Mouse (Mus musculus) limb, embryonic 12.5 days (tissue): ENCODE data around the gene Sprtn. TPM values are rescaled to one million over a fixed set of nuclear protein-coding genes. Genes with fewer than 3 reads are reported as not detected.

Experiments
- ATAC-seq: fragments of 200-750 bp; cut with Nextera tagmentation; 2 replicates; pipeline ENCODE4 v1.8.0; 2017; ENCODE audit warnings: low read depth, moderate TSS enrichment; ENCODE audit not compliant: insufficient number of reproducible peaks, insufficient read depth, low FRiP score, low TSS enrichment
- H3K27ac ChIP-seq: fragments of 300-500 bp; sonication (generic); 2 replicates; pipeline ENCODE4 v1.5.1; 2016; ENCODE audit warnings: mild to moderate bottlenecking, moderate library complexity
- H3K27me3 ChIP-seq: fragments of 300-500 bp; sonication (generic); 2 replicates; pipeline ENCODE4 v1.6.1; 2016; ENCODE audit warnings: mild to moderate bottlenecking, moderate library complexity
- H3K36me3 ChIP-seq: fragments of 300-500 bp; sonication (generic); 2 replicates; pipeline ENCODE4 v1.6.1; 2016; ENCODE audit warnings: mild to moderate bottlenecking, moderate library complexity
- H3K4me1 ChIP-seq: fragments of 300-500 bp; sonication (generic); replicated peaks from 2 replicates; pipeline ENCODE4 v1.6.1; 2016
- H3K4me2 ChIP-seq: fragments of 300-500 bp; sonication (generic); 2 replicates; pipeline ENCODE4 v1.6.1; 2016; ENCODE audit warnings: mild to moderate bottlenecking, moderate library complexity
- H3K4me3 ChIP-seq: fragments of 300-500 bp; sonication (generic); replicated peaks from 2 replicates; pipeline ENCODE4 v1.5.1; 2016; ENCODE audit warnings: mild to moderate bottlenecking
- H3K9ac ChIP-seq: fragments of 300-500 bp; sonication (generic); replicated peaks from 2 replicates; pipeline ENCODE4 v1.6.1; 2016; ENCODE audit warnings: mild to moderate bottlenecking, moderate library complexity
- H3K9me3 ChIP-seq: fragments of 300-500 bp; sonication (generic); 2 replicates; pipeline ENCODE4 v1.6.1; 2016; ENCODE audit warnings: mild to moderate bottlenecking, moderate library complexity
- WGBS: fragments of 180-500 bp; shearing (Covaris S2); methylation state at CpG from one replicate; pipeline ENCODE4 v1.1.7; 2016; 5-methylcytosine and 5-hydroxymethylcytosine counted together
- polyA plus RNA-seq: library from polyadenylated mRNA; unstranded; fragments of >200 nt; fragmentation: Nextera tagmentation; extraction: Ambion mirVana; gene quantifications from 2 replicates; pipeline ENCODE4 v1.2.1, GENCODE M21; 2016

Sprtn gene
- polyA plus RNA-seq, 1 experiment from 2014 or later, result 9.9 TPM

- Histone ChIP-seq H3K4me1 (peaks cover 38% of the 10 kb centered on the region), H3K4me3 (peak overlapping the region; percentile 85), H3K9ac (peak overlapping the region; percentile 94), H3K9me3 (no peaks in the 10 kb centered on the region), H3K4me2 (peak overlapping the region; percentile 86), H3K36me3 (0 out of 2 replicates have a peak, but pooled peaks cover 10% of the 10 kb centered on the region), H3K27ac (peak overlapping the region; percentile 95), H3K27me3 (no peaks in the 10 kb centered on the region)
- peak; percentile 34 for ATAC-seq
- WGBS, result under 1% methylated on average over 56 of the region's 62 CpGs
Observed at GRCm38 (mm10) chr8:124948733-124949111, 51.0 kb downstream of the Sprtn start.

DNA sequence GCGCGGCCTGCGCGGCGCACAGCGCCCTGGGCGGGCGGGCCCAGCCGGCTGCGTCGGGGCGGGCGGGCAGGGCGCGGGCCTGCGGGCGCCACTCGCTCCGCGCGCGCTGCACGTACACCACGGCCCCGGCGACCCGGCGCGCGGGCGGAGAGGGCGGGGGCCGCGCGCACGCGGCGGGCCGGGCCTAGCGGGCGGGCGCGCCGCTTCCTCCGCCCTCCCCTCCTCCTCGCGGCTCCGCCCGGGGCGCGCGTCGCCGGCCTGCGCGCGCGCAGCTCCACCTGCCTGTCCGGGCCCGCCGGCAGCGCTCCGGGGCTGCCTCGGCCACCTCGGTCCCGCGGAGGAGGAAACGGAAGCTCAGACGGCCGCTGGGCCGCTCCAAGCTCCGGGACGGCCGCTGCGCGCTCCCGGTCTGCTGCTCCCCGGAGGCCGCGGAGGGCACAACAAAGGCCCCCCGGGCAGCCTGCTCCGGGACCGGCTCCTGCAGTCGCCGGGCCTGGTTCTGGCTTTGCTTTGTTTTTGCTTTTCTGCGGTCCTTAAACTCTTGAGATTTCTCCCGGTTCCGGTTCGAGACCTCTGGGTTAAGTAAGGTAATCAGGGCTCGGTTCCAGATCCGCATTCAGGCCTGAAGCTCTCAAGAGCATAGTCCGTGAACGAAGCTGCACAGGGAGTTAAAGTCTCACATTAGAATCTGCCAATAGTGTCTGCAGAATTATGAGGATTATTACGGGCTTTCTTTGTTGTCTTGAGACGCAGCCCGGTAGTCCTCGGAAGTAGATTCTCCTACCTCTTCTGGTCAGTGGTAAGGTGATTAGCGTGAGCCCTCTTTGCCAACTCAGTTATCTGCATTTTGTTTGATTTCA, 51.8 kb downstream of the Sprtn start, which contains the start of gene Egln1:
Gene Egln1 (minus strand): TSS at position 116 of the 860 bp plus-strand sequence.
- H3K27ac ChIP-seq, result peak within 1 kb of the TSS; percentile 96
- no peaks in the 10 kb centered on the region for H3K27me3 ChIP-seq
- H3K9me3 ChIP-seq, result no peaks in the 10 kb centered on the region
- ATAC-seq, result peak; percentile 84
- under 1% methylated on average over 33 of the region's 98 CpGs for WGBS
- H3K4me3 ChIP-seq, result peak within 1 kb of the TSS; percentile 85
- peaks cover 38% of the 10 kb centered on the region for H3K4me1 ChIP-seq
- H3K9ac ChIP-seq, result peak within 1 kb of the TSS; percentile 94
- H3K4me2 ChIP-seq, result peak within 1 kb of the TSS; percentile 86
- H3K36me3 ChIP-seq, result 0 out of 2 replicates have a peak, but pooled peaks cover 9% of the 10 kb centered on the region

DNA sequence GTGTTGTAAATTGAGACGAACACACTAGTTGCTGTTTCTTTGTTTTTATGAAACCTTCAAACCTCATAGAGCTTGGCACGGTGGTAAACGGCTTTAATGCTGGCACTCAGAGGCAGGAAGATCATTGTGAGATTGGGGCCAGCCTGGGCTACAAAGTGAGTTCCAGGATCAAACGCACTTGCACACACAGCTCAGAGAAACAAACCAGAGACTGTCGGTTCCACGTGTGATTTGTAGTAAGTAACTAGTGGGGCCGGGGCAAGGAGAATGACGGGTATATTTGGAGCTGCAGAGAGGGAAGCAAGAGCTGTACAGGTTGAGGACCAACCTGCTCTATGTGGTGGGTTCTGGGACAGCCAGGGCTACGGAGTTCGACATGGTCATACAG, 52.4 kb downstream of the Sprtn start:
- H3K9me3 ChIP-seq, result no peaks in the 10 kb centered on the region
- peak overlapping the region; percentile 96 for H3K27ac ChIP-seq
- H3K4me2 ChIP-seq, result peak overlapping the region; percentile 57
- whole genome bisulfite sequencing, result 31% methylated on average over 10 of the region's 10 CpGs
- peaks cover 33% of the 10 kb centered on the region for H3K4me1 ChIP-seq
- H3K27me3 ChIP-seq, result no peaks in the 10 kb centered on the region
- H3K4me3 ChIP-seq, result peak overlapping the region; percentile 85
- H3K36me3 ChIP-seq, result 0 out of 2 replicates have a peak, but pooled peaks cover 3% of the 10 kb centered on the region
- no peak for ATAC-seq
- peak overlapping the region; percentile 94 for H3K9ac ChIP-seq

GRCm38 (mm10) chr8:124950865-124951264, 53.2 kb downstream of the Sprtn start:
- Histone ChIP-seq H3K36me3 (no peaks in the 10 kb centered on the region), H3K9ac (peak overlapping the region; percentile 5; the same call in 1 of the 2 replicates), H3K9me3 (no peaks in the 10 kb centered on the region), H3K4me2 (peak overlapping the region; percentile 57), H3K27ac (no peak overlapping the region), H3K27me3 (no peaks in the 10 kb centered on the region), H3K4me1 (peaks cover 25% of the 10 kb centered on the region), H3K4me3 (peak overlapping the region; percentile 85; the same call in 1 of the 2 replicates)
- WGBS, result 76% methylated on average over 2 of the region's 2 CpGs
- ATAC-seq, result no peak

DNA sequence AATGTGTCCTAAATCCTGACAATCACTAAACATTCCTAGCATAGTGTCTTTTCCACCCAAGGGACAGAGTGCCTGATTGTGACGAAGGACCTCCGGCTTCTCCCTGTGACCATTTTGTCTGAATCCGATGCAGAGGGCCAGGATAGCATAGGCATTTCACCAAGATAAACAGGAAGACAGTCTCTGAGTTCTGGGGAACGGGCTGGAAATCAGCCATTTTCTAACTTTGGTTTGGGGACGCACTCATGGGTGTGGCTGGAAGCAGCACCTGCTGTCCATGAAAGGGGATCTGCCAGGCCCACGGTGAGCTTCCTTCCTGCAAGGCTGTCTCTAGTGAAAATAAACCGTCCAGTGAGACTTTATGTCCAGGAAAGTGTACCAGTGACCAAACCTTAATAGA, 55.5 kb downstream of the Sprtn start:
- Histone ChIP-seq H3K4me1 (peaks cover 10% of the 10 kb centered on the region), H3K27ac (no peak overlapping the region), H3K9me3 (no peaks in the 10 kb centered on the region), H3K36me3 (no peaks in the 10 kb centered on the region), H3K27me3 (no peaks in the 10 kb centered on the region), H3K4me3 (no peak overlapping the region), H3K4me2 (no peak overlapping the region), H3K9ac (no peak overlapping the region)
- WGBS, result 86% methylated on average over 7 of the region's 7 CpGs
- no peak for ATAC-seq

DNA sequence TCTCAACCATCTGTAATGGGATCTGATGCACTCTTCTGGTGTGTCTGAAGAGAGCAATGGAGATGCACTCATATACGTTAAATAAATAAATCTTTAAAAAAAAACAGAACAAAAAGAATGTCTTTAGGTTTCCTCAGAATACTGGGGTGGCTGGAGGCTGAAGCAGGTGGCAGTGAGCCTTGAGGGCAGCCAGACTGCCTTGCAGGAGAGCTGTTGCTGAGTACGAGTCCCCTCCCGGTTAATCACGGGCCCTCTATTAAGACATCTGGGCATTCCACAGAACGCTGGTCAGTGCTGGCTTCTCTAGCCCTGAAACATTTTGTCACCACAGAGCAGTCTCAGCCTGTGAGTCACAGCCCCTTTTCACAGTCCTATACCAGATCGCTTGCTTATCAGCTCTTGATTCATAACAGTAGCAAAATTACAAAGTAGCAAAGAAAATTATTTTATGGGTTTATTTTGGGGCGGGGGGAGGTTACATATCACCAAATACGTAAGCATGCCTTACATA, 56.9 kb downstream of the Sprtn start:
- Histone ChIP-seq H3K27me3 (no peaks in the 10 kb centered on the region), H3K36me3 (no peaks in the 10 kb centered on the region), H3K27ac (no peak overlapping the region), H3K4me3 (no peak overlapping the region), H3K9me3 (no peaks in the 10 kb centered on the region), H3K4me1 (peaks cover 13% of the 10 kb centered on the region), H3K9ac (no peak overlapping the region), H3K4me2 (no peak overlapping the region)
- WGBS, result 71% methylated on average over 8 of the region's 8 CpGs
- ATAC-seq, result no peak

Other genes with a start within 250 kb of the Sprtn start
- gene 2310022B05Rik, start 234.5 kb upstream of the Sprtn start, polyA plus RNA-seq, result 29.1 and 33.1 TPM in 2 replicates
- 51.4 and 52.0 TPM in 2 replicates for gene Ttc13, start 175.9 kb upstream of the Sprtn start, polyA plus RNA-seq
- gene Arv1, start 175.7 kb upstream of the Sprtn start, polyA plus RNA-seq, result 29.2 and 34.2 TPM in 2 replicates
- gene Fam89a, start 146.1 kb upstream of the Sprtn start, polyA plus RNA-seq, result 4.4 and 4.8 TPM in 2 replicates
- 0.05 TPM in 1 of 2 replicates, not detected in the other for gene Trim67, start 104.8 kb upstream of the Sprtn start, polyA plus RNA-seq
- 116 and 119 TPM in 2 replicates for gene Gnpat, start 34.9 kb upstream of the Sprtn start, polyA plus RNA-seq
- 61.1 and 62.4 TPM in 2 replicates for gene 2810004N23Rik, start 34.8 kb upstream of the Sprtn start, polyA plus RNA-seq
- gene Exoc8, start 181 bp upstream of the Sprtn start, polyA plus RNA-seq, result 11.9 and 12.2 TPM in 2 replicates
- gene Egln1, start 51.4 kb downstream of the Sprtn start, polyA plus RNA-seq, result 12.8 and 13.0 TPM in 2 replicates
- gene Tsnax, start 115.1 kb downstream of the Sprtn start, polyA plus RNA-seq, result 134 and 142 TPM in 2 replicates
- 1.5 and 2.0 TPM in 2 replicates for gene Disc1, start 156.3 kb downstream of the Sprtn start, polyA plus RNA-seq